Mouse (Mus musculus) thymus, adult 2 months (tissue): ENCODE results near the gene Pdzd7. TPM values are rescaled to one million over a fixed set of nuclear protein-coding genes. Genes with fewer than 3 reads are reported as not detected.

ENCODE experiments used
- DNase-seq: peaks from one replicate; pipeline ENCODE4 v3.0.0; 2021
- H3K27ac ChIP-seq: fragments of 200-500 bp; 2 replicates; pipeline ENCODE4 v1.5.1; 2012; ENCODE audit warnings: low read length, control low read depth; ENCODE audit not compliant: control insufficient read depth, insufficient read depth
- H3K27me3 ChIP-seq: fragments of 200-500 bp; 2 replicates; pipeline ENCODE4 v1.6.1; 2012; ENCODE audit warnings: mild to moderate bottlenecking, low read length, moderate library complexity, mixed read lengths; ENCODE audit not compliant: control insufficient read depth, insufficient read depth
- H3K36me3 ChIP-seq: fragments of 200-500 bp; 2 replicates; pipeline ENCODE4 v1.6.1; 2012; ENCODE audit warnings: mild to moderate bottlenecking, low read length, moderate library complexity; ENCODE audit not compliant: control insufficient read depth, insufficient read depth
- H3K4me1 ChIP-seq: fragments of 200-500 bp; replicated peaks from 2 replicates; pipeline ENCODE4 v1.6.1; 2012; ENCODE audit warnings: low read length; ENCODE audit not compliant: control insufficient read depth, insufficient read depth
- H3K4me3 ChIP-seq: fragments of 200-500 bp; 2 replicates; pipeline ENCODE4 v1.5.1; 2012; ENCODE audit warnings: mild to moderate bottlenecking, low read length, control low read depth, moderate library complexity; ENCODE audit not compliant: control insufficient read depth, insufficient read depth
- CTCF ChIP-seq: fragments of 200-500 bp; IDR thresholded peaks from 2 replicates; pipeline ENCODE4 v1.5.1; 2012; ENCODE audit warnings: mild to moderate bottlenecking, control low read depth, low read length, moderate library complexity, borderline replicate concordance; ENCODE audit not compliant: control insufficient read depth, poor library complexity, insufficient read depth; ENCODE audit errors: extremely low read depth
- POLR2A ChIP-seq: fragments of 200-500 bp; IDR thresholded peaks from 2 replicates; pipeline ENCODE4 v1.6.1; 2012; ENCODE audit warnings: mild to moderate bottlenecking, low read length, control low read depth, moderate library complexity; ENCODE audit not compliant: control insufficient read depth, poor library complexity, insufficient read depth; ENCODE audit errors: extremely low read depth
- WGBS: fragments of 180-500 bp; shearing (Covaris S2); methylation state at CpG from one replicate; pipeline ENCODE4 v1.1.7; 2018; 5-methylcytosine and 5-hydroxymethylcytosine counted together
- polyA plus RNA-seq: library from polyadenylated mRNA; depleted of rRNA; stranded (reverse); fragments of >200 nt; gene quantifications from 2 replicates; pipeline ENCODE4 v1.2.3, GENCODE M21; 2012

Gene Pdzd7
- polyA plus RNA-seq, 1 experiment = 0.47 TPM

GRCm38 (mm10) chr19:45025937-45026568, 19.5 kb downstream of the Pdzd7 start:
- Histone ChIP-seq H3K27ac (no peak overlapping the region), H3K27me3 (no peaks in the 10 kb centered on the region), H3K4me1 (peaks cover 2% of the 10 kb centered on the region; the same call in 1 of the 2 replicates), H3K36me3 (no peaks in the 10 kb centered on the region), H3K4me3 (no peak overlapping the region)
- WGBS = 98% methylated on average over 37 of the region's 37 CpGs
- TF ChIP-seq POLR2A (no peak), CTCF (no peak)
- DNase-seq = no peak

GRCm38 (mm10) chr19:45024775-45025174, 20.7 kb downstream of the Pdzd7 start:
- Histone ChIP-seq H3K4me1 (no peaks in the 10 kb centered on the region), H3K27ac (no peak overlapping the region), H3K36me3 (no peaks in the 10 kb centered on the region), H3K4me3 (no peak overlapping the region), H3K27me3 (no peaks in the 10 kb centered on the region)
- TF ChIP-seq CTCF = no peak
- no peak for TF ChIP-seq POLR2A
- 97% methylated on average over 20 of the region's 20 CpGs for WGBS
- DNase-seq = no peak

GRCm38 (mm10) chr19:45023993-45024392, 21.5 kb downstream of the Pdzd7 start:
- TF ChIP-seq POLR2A = no peak
- no peak for TF ChIP-seq CTCF
- no peaks in the 10 kb centered on the region for H3K27me3 ChIP-seq
- H3K4me3 ChIP-seq = no peak overlapping the region
- no peak overlapping the region for H3K27ac ChIP-seq
- 94% methylated on average over 11 of the region's 11 CpGs for WGBS
- H3K36me3 ChIP-seq = no peaks in the 10 kb centered on the region
- no peak for DNase-seq
- no peaks in the 10 kb centered on the region for H3K4me1 ChIP-seq

GRCm38 (mm10) chr19:45021362-45021761, 24.2 kb downstream of the Pdzd7 start:
- Histone ChIP-seq H3K4me3 (no peak overlapping the region), H3K36me3 (no peaks in the 10 kb centered on the region), H3K4me1 (peaks cover 17% of the 10 kb centered on the region), H3K27me3 (no peaks in the 10 kb centered on the region; the same call in 1 of the 2 replicates), H3K27ac (no peak overlapping the region)
- WGBS = 97% methylated on average over 15 of the region's 15 CpGs
- TF ChIP-seq POLR2A (no peak), CTCF (no peak)
- DNase-seq = no peak

GRCm38 (mm10) chr19:45020348-45020747, 25.2 kb downstream of the Pdzd7 start:
- Histone ChIP-seq H3K27me3 (no peaks in the 10 kb centered on the region; the same call in 1 of the 2 replicates), H3K4me1 (peaks cover 24% of the 10 kb centered on the region), H3K27ac (no peak overlapping the region), H3K4me3 (no peak overlapping the region), H3K36me3 (no peaks in the 10 kb centered on the region)
- WGBS = 84% methylated on average over 6 of the region's 6 CpGs
- no peak for DNase-seq
- TF ChIP-seq CTCF (no peak), POLR2A (no peak)

- 29% methylated on average over 13 of the region's 13 CpGs for WGBS
These were observed 27.1 kb downstream of the Pdzd7 start for GRCm38 (mm10) chr19:45018351-45018831.

GRCm38 (mm10) chr19:45017909-45018308, 27.6 kb downstream of the Pdzd7 start:
- DNase-seq = no peak
- Histone ChIP-seq H3K4me3 (peak overlapping the region; percentile 51), H3K27ac (no peak overlapping the region), H3K36me3 (no peaks in the 10 kb centered on the region), H3K27me3 (no peaks in the 10 kb centered on the region; the same call in 1 of the 2 replicates), H3K4me1 (peaks cover 34% of the 10 kb centered on the region)
- under 1% methylated on average over 48 of the region's 48 CpGs for WGBS
- no peak for TF ChIP-seq POLR2A

More at GRCm38 (mm10) chr19:45018351-45018831, 27.1 kb downstream of the Pdzd7 start:
- peak overlapping the region; percentile 3; the same call in 1 of the 2 replicates for H3K4me3 ChIP-seq
- H3K27ac ChIP-seq = no peak overlapping the region
- DNase-seq = no peak
- H3K4me1 ChIP-seq = peaks cover 34% of the 10 kb centered on the region
- TF ChIP-seq CTCF (no peak), POLR2A (no peak)
- H3K27me3 ChIP-seq = no peaks in the 10 kb centered on the region; the same call in 1 of the 2 replicates
- no peaks in the 10 kb centered on the region for H3K36me3 ChIP-seq
